Mouse (Mus musculus): ENCODE data around the gene Mtus2.

Gene Mtus2

GRCm38 (mm10) chr5:148342061-148342741 lies 385.1 kb downstream of the Mtus2 start:
- no peak for DNase-seq (ENCODE audit: low read depth, low spot score)

- DNase-seq (ENCODE audit: low read depth, low spot score) = no peak
Observed at GRCm38 (mm10) chr5:148344374-148344773, 387.3 kb downstream of the Mtus2 start.

GRCm38 (mm10) chr5:148346543-148346942 lies 389.4 kb downstream of the Mtus2 start:
- DNase-seq (ENCODE audit: low read depth, low spot score) = no peak

- DNase-seq (ENCODE audit: low read depth, low spot score) = no peak
Observed at GRCm38 (mm10) chr5:148348153-148348552, 391.0 kb downstream of the Mtus2 start.

GRCm38 (mm10) chr5:148349327-148350011 lies 392.3 kb downstream of the Mtus2 start:
- no peak for DNase-seq (ENCODE audit: low read depth, low spot score)

- no peak for DNase-seq (ENCODE audit: low read depth, low spot score)
Observed at GRCm38 (mm10) chr5:148353429-148353828, 396.3 kb downstream of the Mtus2 start.

GRCm38 (mm10) chr5:148354536-148354935 lies 397.4 kb downstream of the Mtus2 start:
- DNase-seq (ENCODE audit: low read depth, low spot score) = no peak

- DNase-seq (ENCODE audit: low read depth, low spot score) = no peak
Observed at GRCm38 (mm10) chr5:148355822-148356221, 398.7 kb downstream of the Mtus2 start.

- DNase-seq (ENCODE audit: low read depth, low spot score) = no peak
Observed at GRCm38 (mm10) chr5:148357168-148357567, 400.0 kb downstream of the Mtus2 start.

GRCm38 (mm10) chr5:148359131-148359530 lies 402.0 kb downstream of the Mtus2 start:
- no peak for DNase-seq (ENCODE audit: low read depth, low spot score)

GRCm38 (mm10) chr5:148360922-148361758 lies 404.0 kb downstream of the Mtus2 start:
- no peak for DNase-seq (ENCODE audit: low read depth, low spot score)

GRCm38 (mm10) chr5:148361759-148362010 lies 404.6 kb downstream of the Mtus2 start:
- DNase-seq (ENCODE audit: low read depth, low spot score) = no peak

GRCm38 (mm10) chr5:148362296-148362695 lies 405.2 kb downstream of the Mtus2 start:
- DNase-seq (ENCODE audit: low read depth, low spot score) = no peak

- DNase-seq (ENCODE audit: low read depth, low spot score) = no peak
Observed at GRCm38 (mm10) chr5:148363441-148364113, 406.5 kb downstream of the Mtus2 start.
